Mouse (Mus musculus) olfactory bulb, adult 2 months (tissue): ENCODE measurements around the gene Tshz3. TPM values are rescaled to one million over a fixed set of nuclear protein-coding genes. Genes with fewer than 3 reads are reported as not detected.

Source experiments
- H3K27ac ChIP-seq: fragments of 200-500 bp; 2 replicates; pipeline ENCODE4 v1.5.1; 2012; ENCODE audit warnings: low read depth, low read length; ENCODE audit not compliant: insufficient read depth
- H3K4me1 ChIP-seq: fragments of 200-500 bp; 2 replicates; pipeline ENCODE4 v1.6.1; 2012; ENCODE audit warnings: low read length; ENCODE audit not compliant: control insufficient read depth, insufficient read depth
- H3K4me3 ChIP-seq: fragments of 200-500 bp; 2 replicates; pipeline ENCODE4 v1.5.1; 2012; ENCODE audit warnings: mild to moderate bottlenecking, low read depth, low read length, moderate library complexity; ENCODE audit not compliant: insufficient read depth
- CTCF ChIP-seq: fragments of 200-500 bp; IDR thresholded peaks from 2 replicates; pipeline ENCODE4 v1.5.1; 2012; ENCODE audit warnings: low read depth, mild to moderate bottlenecking, low read length, moderate library complexity; ENCODE audit not compliant: insufficient read depth
- POLR2A ChIP-seq: fragments of 200-500 bp; IDR thresholded peaks from 2 replicates; pipeline ENCODE4 v1.6.1; 2012; ENCODE audit warnings: mild to moderate bottlenecking, low read depth, low read length, moderate library complexity; ENCODE audit not compliant: insufficient read depth
- WGBS: fragments of 180-500 bp; shearing (Covaris S2); methylation state at CpG from one replicate; pipeline ENCODE4 v1.1.7; 2018; 5-methylcytosine and 5-hydroxymethylcytosine counted together
- polyA plus RNA-seq: library from polyadenylated mRNA; stranded (reverse); fragments of >200 nt; gene quantifications from 2 replicates; pipeline ENCODE4 v1.2.4, GENCODE M21; 2012; ENCODE audit warnings: low replicate concordance; ENCODE audit not compliant: missing spikeins, insufficient read depth, insufficient read length

Gene Tshz3
- polyA plus RNA-seq, 1 experiment = not detected

DNA sequence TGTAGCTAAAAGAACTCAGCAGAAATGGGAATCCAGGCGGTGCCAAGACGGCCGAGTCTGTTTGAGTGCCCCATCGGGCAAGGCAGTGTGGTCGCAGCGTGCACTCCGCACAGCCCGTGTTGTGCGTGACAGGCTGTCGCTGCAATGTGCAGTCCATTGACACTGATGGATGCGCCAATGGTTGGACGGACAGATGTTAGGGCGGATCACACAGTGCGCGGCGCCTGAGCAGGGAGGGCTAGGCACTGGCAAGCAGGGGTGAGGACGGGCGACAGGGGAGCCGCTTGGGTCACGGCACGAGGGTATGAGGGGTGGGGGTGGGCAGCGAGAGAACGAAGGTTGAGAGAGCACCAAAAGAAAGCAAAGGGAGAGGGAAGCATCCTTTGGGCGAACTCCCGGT is 2.6 kb upstream of the Tshz3 start:
- no peak for TF ChIP-seq CTCF
- TF ChIP-seq POLR2A = no peak
- H3K4me1 ChIP-seq = peaks cover 27% of the 10 kb centered on the region
- 11% methylated on average over 25 of the region's 25 CpGs for WGBS
- H3K27ac ChIP-seq = no peak overlapping the region
- peak overlapping the region; percentile 58 for H3K4me3 ChIP-seq

DNA sequence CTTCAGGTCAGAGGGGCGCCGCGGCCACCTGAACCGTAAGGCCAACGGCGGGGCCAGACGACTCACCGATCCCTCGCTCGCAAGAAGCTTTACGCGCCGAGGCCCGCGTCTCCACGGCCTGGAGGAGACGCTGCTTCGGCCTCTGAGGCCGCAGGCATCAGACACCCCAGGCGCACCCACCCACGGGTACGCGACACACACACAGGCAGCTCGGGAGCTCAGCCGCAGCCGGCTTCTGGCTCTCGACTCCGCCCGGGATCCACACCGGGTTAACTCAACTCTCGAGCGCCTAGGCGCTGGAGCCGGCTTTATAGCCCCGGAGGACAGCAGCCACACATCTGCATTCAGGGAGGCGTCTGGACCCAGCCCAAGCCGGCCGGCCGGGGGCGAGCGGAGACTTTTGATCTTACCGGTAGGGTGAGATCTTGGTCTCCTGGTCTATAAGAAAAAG is 2.1 kb upstream of the Tshz3 start:
- WGBS = under 1% methylated on average over 42 of the region's 42 CpGs
- TF ChIP-seq CTCF (no peak), POLR2A (no peak)

DNA sequence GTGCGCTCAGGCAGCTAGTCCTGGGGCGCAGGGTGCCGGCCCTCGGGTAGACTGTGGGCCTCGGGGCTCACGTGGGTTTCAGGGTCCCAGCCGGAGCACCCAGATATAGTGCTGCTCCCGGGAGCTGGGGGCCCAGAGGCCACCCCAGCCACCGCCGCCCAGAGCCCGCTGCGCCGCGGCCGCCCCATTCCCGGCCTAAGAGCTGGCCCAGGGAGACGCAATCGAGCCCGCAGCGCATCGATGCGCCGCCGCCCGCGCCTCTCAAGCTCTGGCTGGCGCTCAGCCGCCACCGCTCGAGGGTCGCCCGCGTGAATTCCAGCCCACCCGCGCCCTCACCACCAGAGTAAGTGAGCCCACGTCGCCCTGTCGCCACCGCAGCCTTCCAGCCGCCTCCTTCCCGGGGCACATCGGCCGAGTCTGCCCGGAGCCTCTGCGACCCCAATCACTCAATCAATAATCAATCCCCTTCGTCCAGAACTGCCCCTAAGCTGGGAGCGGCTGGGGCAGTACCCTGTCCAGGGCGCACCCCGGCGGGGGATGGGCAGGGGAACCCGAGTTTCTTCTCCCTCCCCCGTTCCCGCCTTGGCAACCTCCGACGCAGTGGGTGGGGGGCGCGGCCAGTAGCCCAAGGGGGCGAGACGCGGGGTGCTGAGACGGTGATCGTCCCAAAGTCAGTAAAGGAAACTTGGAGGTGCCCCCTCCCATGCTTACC is 1.4 kb upstream of the Tshz3 start:
- Histone ChIP-seq H3K4me1 (peaks cover 21% of the 10 kb centered on the region), H3K4me3 (peak overlapping the region; percentile 58), H3K27ac (no peak overlapping the region)
- WGBS = under 1% methylated on average over 45 of the region's 62 CpGs
- no peak for TF ChIP-seq POLR2A
- TF ChIP-seq CTCF = no peak

More for the DNA sequence above, 2.1 kb upstream of the Tshz3 start:
- H3K4me3 ChIP-seq = peak overlapping the region; percentile 58
- H3K27ac ChIP-seq = no peak overlapping the region
- peaks cover 23% of the 10 kb centered on the region for H3K4me1 ChIP-seq

DNA sequence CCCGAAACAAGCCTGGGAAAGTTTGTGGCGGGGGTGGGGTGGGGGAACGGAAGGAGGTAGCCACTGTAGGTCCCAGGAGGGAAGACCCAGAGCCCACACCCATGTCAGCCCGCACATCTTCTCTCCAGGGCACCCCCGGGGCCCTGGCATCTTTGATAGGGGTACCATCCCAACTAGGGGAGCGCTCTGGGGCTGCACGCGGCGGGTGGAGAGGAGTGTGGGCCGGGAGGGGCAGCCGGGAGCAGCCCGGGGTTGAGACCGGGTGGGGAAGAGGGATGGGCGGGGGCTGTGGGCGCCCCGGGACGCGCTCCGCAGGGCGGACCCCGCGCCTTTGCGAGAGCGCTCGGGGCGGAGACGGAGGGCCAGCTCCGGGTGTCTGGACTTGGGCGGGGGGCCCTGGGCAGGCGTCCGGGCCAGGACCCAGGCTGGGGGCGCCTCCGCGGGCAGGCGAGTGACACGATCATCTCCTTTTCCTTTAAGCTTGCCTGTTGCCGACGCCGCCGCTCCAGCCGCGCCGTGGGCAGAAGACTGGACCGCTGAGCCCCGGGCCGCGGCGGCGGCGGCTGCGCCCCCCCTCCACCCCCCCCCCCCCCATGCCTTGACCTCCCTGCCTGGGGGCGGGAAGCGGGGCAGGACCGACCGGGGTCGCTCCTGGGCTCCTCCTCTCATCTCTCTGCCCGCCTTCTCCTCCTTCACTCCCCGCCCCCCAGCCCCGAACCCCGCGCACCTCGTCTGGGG is 631 bp upstream of the Tshz3 start:
- no peak for TF ChIP-seq POLR2A
- TF ChIP-seq CTCF = no peak
- under 1% methylated on average over 52 of the region's 62 CpGs for WGBS
- Histone ChIP-seq H3K27ac (no peak overlapping the region), H3K4me3 (peak overlapping the region; percentile 58), H3K4me1 (peaks cover 20% of the 10 kb centered on the region; the same call in 1 of the 2 replicates)

DNA sequence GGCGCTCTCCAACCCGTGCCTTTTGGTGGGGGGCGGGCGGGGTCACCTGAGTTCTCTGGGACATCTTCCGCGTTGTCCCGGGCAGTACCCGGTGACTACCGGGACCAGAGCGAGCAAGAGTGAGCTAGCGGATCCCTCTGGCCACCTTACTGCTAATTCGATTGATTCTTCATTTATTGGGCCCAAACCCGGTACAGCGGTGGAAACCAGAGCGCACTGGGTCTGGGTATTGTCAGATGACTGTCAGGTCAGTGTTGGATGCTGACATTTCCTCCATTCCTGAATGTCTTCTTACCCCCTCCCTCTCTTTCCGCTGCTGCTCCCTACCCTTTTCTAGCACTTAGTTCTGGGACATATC is 650 bp downstream of the Tshz3 start:
- 2% methylated on average over 16 of the region's 16 CpGs for WGBS
- Histone ChIP-seq H3K27ac (no peak overlapping the region), H3K4me3 (peak overlapping the region; percentile 58), H3K4me1 (peaks cover 20% of the 10 kb centered on the region; the same call in 1 of the 2 replicates)
- TF ChIP-seq POLR2A (no peak), CTCF (no peak)

DNA sequence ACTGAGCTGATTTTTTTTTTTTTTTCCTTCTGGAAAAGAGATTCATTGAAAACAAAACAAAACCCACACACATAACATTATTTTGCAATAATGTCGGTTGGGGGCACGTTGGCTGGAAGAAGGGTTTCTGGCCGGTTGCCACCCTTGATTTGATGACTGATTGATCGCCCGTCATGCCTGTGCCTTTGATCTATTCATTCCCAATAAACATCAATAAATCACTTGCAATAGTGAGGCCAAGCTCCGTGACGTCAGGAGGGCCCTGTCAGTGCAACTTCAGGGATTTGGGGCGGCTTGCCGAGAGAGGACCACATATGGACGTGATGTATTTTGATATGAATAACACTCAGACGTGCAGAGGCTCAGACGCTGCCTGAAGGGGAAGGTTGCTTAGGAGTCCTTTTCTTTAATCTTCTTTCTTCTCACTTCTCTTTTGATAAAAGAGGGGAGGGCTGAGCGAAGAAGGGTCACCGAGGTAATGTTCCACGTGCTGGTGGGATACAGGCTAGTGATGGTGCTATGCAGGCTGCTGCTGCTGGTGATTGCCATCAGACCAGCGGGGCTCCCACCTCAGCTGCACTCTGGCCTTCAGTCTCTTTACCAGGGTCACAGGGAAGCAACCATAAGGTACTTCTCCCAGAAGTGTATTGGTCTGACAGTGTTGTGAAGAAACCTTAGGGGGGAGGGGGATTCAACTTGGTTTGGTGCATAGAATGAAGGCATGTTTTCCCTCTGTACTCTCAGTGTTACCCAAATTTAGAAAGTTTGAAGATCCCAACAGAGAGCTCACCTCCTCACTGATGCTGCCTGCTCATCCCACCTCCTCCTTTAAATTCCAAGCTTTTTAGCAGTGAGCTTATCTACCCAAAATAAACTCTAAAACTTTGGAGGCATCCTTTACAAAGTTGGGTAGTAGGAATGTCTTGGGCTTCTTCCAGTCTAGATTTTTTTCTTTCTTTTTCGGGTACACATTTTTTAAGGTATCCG is 1.4 kb downstream of the Tshz3 start:
- 48% methylated on average over 18 of the region's 18 CpGs for WGBS
- Histone ChIP-seq H3K4me1 (peaks cover 20% of the 10 kb centered on the region; the same call in 1 of the 2 replicates), H3K27ac (no peak overlapping the region), H3K4me3 (no peak overlapping the region)
- TF ChIP-seq POLR2A (no peak), CTCF (no peak)

DNA sequence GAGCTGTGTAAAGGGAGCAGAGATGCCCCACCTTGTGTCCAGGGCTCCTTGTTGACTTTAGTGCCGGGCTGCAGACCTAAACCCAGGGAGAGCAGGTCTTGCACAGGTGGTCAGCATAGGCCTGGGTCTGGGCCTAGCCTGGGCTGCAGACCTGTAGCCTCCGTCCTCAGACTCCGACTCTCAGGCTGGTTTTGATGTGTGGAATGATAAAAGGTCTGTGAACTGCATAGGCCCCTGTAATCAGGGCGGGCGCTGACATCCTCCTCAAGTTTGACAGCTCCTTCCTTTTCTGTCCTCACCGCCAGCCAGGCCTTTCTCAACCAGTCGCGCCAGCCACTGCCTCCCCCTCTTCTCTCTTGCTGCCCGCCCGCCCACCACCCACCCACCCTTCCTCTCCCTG is 8.7 kb downstream of the Tshz3 start:
- Histone ChIP-seq H3K4me1 (peaks cover 13% of the 10 kb centered on the region), H3K27ac (no peak overlapping the region), H3K4me3 (no peak overlapping the region)
- 83% methylated on average over 10 of the region's 10 CpGs for WGBS
- TF ChIP-seq POLR2A (no peak), CTCF (no peak)

DNA sequence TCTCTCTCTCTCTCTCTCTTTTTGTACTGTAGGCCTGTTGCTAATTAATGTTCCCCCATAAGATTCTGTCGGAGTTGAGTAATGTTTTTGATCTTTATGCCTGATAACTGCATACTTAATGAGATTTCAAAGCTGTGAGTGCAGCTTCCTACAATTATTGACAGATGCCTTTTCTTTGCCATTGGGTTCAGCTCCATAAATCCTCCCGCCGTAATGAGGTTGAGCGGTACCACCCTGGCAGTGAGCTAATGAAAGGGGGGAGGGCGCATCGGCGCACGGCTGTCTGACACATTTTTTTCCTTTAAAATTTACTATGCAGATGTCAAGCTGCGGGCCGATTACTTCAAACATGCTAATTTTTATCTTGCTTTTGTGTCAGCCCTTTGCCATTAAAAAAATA is 9.3 kb downstream of the Tshz3 start:
- Histone ChIP-seq H3K4me1 (peaks cover 13% of the 10 kb centered on the region), H3K4me3 (no peak overlapping the region), H3K27ac (no peak overlapping the region)
- 54% methylated on average over 10 of the region's 10 CpGs for WGBS
- TF ChIP-seq CTCF (no peak), POLR2A (no peak)
